Mouse (Mus musculus) heart, postnatal 36 days (tissue): ENCODE data around the gene 1700021F05Rik. TPM values are rescaled to one million over a fixed set of nuclear protein-coding genes. Genes with fewer than 3 reads are reported as not detected.

Source experiments
- DNase-seq, 2 experiments: peaks; one replicate each; pipeline ENCODE4 v3.0.0; 2021 to 2022
- intact Hi-C: fragments of 180-260 bp; cut with DNase I; formaldehyde crosslinking; loops from one replicate; pipeline ENCODE4 v1.15.1; 2025
- total RNA-seq, 2 experiments: library from RNA; stranded (reverse); gene quantifications; 2 replicates each; pipeline ENCODE4 v1.2.3; 2021

1700021F05Rik gene
- total RNA-seq, result 100 to 1,000 TPM; 113 to 120 TPM

GRCm38 (mm10) chr10:43540442-43541152, at the start of gene 1700021F05Rik:
1700021F05Rik (minus strand) TSS chr10:43540994.
- peak; percentile 96 to 98 for DNase-seq
- intact Hi-C loops, result loop anchor here (1.0 to 5.0 kb wide), 3 partner anchors 61 to 1527 kb away; partner anchors contain the start of genes Pdss2 and Prep

GRCm38 (mm10) chr10:43588470-43589177, 47.8 kb upstream of the 1700021F05Rik start:
- DNase-seq, result no peak
- intact Hi-C loops, result no loop called here

- DNase-seq, result no peak
- intact Hi-C loops, result no loop called here
These were observed 43.7 kb upstream of the 1700021F05Rik start for GRCm38 (mm10) chr10:43584538-43584937.

- intact Hi-C loops, result no loop called here
- DNase-seq, result no peak
These were observed 40.5 kb upstream of the 1700021F05Rik start for GRCm38 (mm10) chr10:43581260-43581659.

GRCm38 (mm10) chr10:43580649-43581078, 39.9 kb upstream of the 1700021F05Rik start:
- peak; percentile 4 to 5 for DNase-seq
- intact Hi-C loops, result no loop called here

GRCm38 (mm10) chr10:43579381-43580261, 38.8 kb upstream of the 1700021F05Rik start:
- intact Hi-C loops, result no loop called here
- DNase-seq, result peak; percentile 15 to 22

- DNase-seq, result peak; percentile 27 to 47
- intact Hi-C loops, result no loop called here
These were observed 38.1 kb upstream of the 1700021F05Rik start for GRCm38 (mm10) chr10:43578754-43579380.

GRCm38 (mm10) chr10:43578366-43578753, 37.6 kb upstream of the 1700021F05Rik start:
- peak; percentile 21 to 27 for DNase-seq
- intact Hi-C loops, result no loop called here

GRCm38 (mm10) chr10:43577997-43578331, 37.2 kb upstream of the 1700021F05Rik start, which contains the start of gene Cd24a:
Cd24a (plus strand) TSS chr10:43578284.
- intact Hi-C loops, result no loop called here
- DNase-seq, result no peak

GRCm38 (mm10) chr10:43577299-43577996, 36.7 kb upstream of the 1700021F05Rik start:
- DNase-seq, result no peak
- intact Hi-C loops, result no loop called here

- intact Hi-C loops, result loop anchor here (1.0 to 2.0 kb wide), 3 partner anchors 295 to 496 kb away; no protein-coding TSS in a partner anchor
- peak; percentile 71 to 88 for DNase-seq
These were observed 34.2 kb upstream of the 1700021F05Rik start for GRCm38 (mm10) chr10:43574956-43575355.

- intact Hi-C loops, result loop anchor here (2.0 kb wide), 1 partner anchor 496 kb away; no protein-coding TSS in a partner anchor
- DNase-seq, result no peak
These were observed 33.6 kb upstream of the 1700021F05Rik start for GRCm38 (mm10) chr10:43574352-43574751.

- intact Hi-C loops, result no loop called here
- no peak for DNase-seq
These were observed 20.5 kb upstream of the 1700021F05Rik start for GRCm38 (mm10) chr10:43561311-43561710.

GRCm38 (mm10) chr10:43560765-43561164, 20.0 kb upstream of the 1700021F05Rik start:
- intact Hi-C loops, result no loop called here
- DNase-seq, result no peak

GRCm38 (mm10) chr10:43559313-43559712, 18.5 kb upstream of the 1700021F05Rik start:
- intact Hi-C loops, result no loop called here
- DNase-seq, result no peak

- no peak for DNase-seq
- intact Hi-C loops, result no loop called here
These were observed 16.9 kb upstream of the 1700021F05Rik start for GRCm38 (mm10) chr10:43557630-43558165.

- no peak for DNase-seq
- intact Hi-C loops, result no loop called here
These were observed 10.6 kb upstream of the 1700021F05Rik start for GRCm38 (mm10) chr10:43551388-43551787.

GRCm38 (mm10) chr10:43550923-43551322, 10.1 kb upstream of the 1700021F05Rik start:
- DNase-seq, result no peak
- intact Hi-C loops, result no loop called here

- DNase-seq, result no peak
These were observed 8.6 kb upstream of the 1700021F05Rik start for GRCm38 (mm10) chr10:43549411-43549810.

More at GRCm38 (mm10) chr10:43549411-43549810, 8.6 kb upstream of the 1700021F05Rik start:
- intact Hi-C loops, result no loop called here
